Mouse (Mus musculus) limb, embryonic 14.5 days (tissue): ENCODE results near the gene Gatb. TPM values are rescaled to one million over a fixed set of nuclear protein-coding genes. Genes with fewer than 3 reads are reported as not detected.

Source experiments
- ATAC-seq: fragments of 200-750 bp; cut with Nextera tagmentation; 2 replicates; pipeline ENCODE4 v1.8.0; 2017; ENCODE audit warnings: low read depth, moderate number of reproducible peaks, moderate TSS enrichment; ENCODE audit not compliant: low FRiP score
- DNase-seq: peaks from one replicate; pipeline ENCODE4 v3.0.0-alpha.2; 2015; ENCODE audit warnings: low spot score
- H3K27ac ChIP-seq: fragments of 300-500 bp; sonication (generic); replicated peaks from 2 replicates; pipeline ENCODE4 v1.5.1; 2014; ENCODE audit warnings: low read depth, mild to moderate bottlenecking, low read length, moderate library complexity, mixed read lengths
- H3K27me3 ChIP-seq: fragments of 300-500 bp; sonication (generic); 2 replicates; pipeline ENCODE4 v1.6.1; 2014; ENCODE audit warnings: low read length, mixed read lengths; ENCODE audit not compliant: control insufficient read depth, insufficient read depth
- H3K36me3 ChIP-seq: fragments of 300-500 bp; sonication (generic); 2 replicates; pipeline ENCODE4 v1.6.1; 2014; ENCODE audit warnings: mild to moderate bottlenecking, low read length, moderate library complexity, mixed read lengths; ENCODE audit not compliant: control insufficient read depth, insufficient read depth
- H3K4me1 ChIP-seq: fragments of 300-500 bp; sonication (generic); 2 replicates; pipeline ENCODE4 v1.6.1; 2014; ENCODE audit warnings: antibody characterized with exemption, low read length, mixed read lengths; ENCODE audit not compliant: control insufficient read depth, insufficient read depth
- H3K4me2 ChIP-seq: fragments of 300-500 bp; sonication (generic); replicated peaks from 2 replicates; pipeline ENCODE4 v1.6.1; 2014; ENCODE audit warnings: low read depth, mild to moderate bottlenecking, low read length, moderate library complexity; ENCODE audit not compliant: severe bottlenecking
- H3K4me3 ChIP-seq: fragments of 300-500 bp; sonication (generic); replicated peaks from 2 replicates; pipeline ENCODE4 v1.5.1; 2014; ENCODE audit warnings: low read length
- H3K9ac ChIP-seq: fragments of 300-500 bp; sonication (generic); 2 replicates; pipeline ENCODE4 v1.6.1; 2014; ENCODE audit warnings: mild to moderate bottlenecking, low read depth, low read length, moderate library complexity; ENCODE audit not compliant: severe bottlenecking
- H3K9me3 ChIP-seq: fragments of 300-500 bp; sonication (generic); 2 replicates; pipeline ENCODE4 v1.6.1; 2016; ENCODE audit warnings: low read length; ENCODE audit not compliant: control insufficient read depth
- POLR2A ChIP-seq: fragments of 200-500 bp; IDR thresholded peaks from 2 replicates; pipeline ENCODE4 v1.8.0; 2012; ENCODE audit warnings: inconsistent platforms, mild to moderate bottlenecking, moderate library complexity, borderline replicate concordance; ENCODE audit not compliant: insufficient read depth, insufficient read length; ENCODE audit errors: extremely low read depth
- WGBS: fragments of 180-500 bp; shearing (Covaris S2); extraction: QIAGEN DNeasy Blood & Tissue Kit; methylation state at CpG from one replicate; pipeline ENCODE4 v1.1.7; 2014; 5-methylcytosine and 5-hydroxymethylcytosine counted together
- polyA plus RNA-seq, 2 experiments: library from polyadenylated mRNA; depleted of rRNA in 1 of 2; stranded (reverse) in 1 of 2; unstranded in 1 of 2; fragments of >200 nt; fragmentation: Nextera tagmentation in 1 of 2; extraction: Ambion mirVana in 1 of 2; gene quantifications; 2 replicates each; pipeline versions ENCODE4 v1.2.1 to v1.2.3; 2012 to 2014

Gatb gene
- polyA plus RNA-seq (2012; rRNA removed) (6.2 and 9.0 TPM in 2 replicates), polyA plus RNA-seq (2014; fragmentation: Nextera tagmentation; extraction: Ambion mirVana) (18.3 and 22.3 TPM in 2 replicates)

DNA sequence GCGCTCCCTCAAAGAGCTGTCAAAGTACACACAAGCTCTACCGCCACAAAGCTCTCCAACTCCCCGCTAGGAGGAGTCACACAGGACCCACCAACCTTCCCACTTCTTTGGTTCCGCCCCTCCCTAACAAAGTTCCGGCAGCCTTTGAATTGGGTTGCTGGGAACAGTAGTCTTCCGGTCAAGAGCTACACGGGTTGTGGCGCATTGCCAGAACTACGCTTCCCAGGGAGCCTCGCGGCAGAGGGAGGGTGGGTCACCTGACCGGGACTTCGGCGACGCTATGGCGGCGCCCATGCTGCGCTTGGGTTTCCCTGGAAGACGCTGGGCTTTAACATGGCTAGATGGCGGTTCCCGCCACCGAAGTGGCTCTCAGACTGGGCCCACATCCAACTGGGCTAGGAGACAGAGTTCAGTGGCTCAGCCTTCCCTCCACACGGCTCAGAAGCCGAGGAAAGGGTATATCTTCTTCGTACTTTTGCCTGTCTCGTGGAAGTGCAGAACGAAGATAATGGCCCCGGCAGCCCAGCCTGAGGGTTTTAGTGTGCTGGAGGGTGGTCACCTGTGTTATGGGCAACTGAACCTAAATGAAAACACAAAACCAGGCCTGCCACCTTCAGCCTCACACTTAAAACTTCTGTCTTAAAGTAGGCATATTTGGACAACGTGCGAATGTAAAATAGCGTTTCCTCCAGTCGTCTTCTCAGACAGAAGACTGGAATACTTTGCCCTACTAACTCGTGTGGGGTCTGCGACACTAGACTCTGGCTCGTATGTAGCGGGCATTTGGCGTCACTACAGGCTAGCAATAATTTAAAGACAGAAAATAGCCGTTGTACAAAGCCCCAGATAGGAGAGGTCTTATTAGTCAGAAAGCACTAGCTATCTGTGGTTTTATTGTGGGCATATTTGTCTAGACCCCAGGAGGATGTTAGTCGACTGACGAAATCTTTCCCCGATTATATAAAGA lies at the start of gene Gatb:
TSS of gene Gatb (plus strand) at position 256 of the 967 bp plus-strand sequence.
- 3% methylated on average over 41 of the region's 41 CpGs for WGBS
- TF ChIP-seq POLR2A, result peak; percentile 93; the same call in 1 of the 2 replicates
- H3K4me3 ChIP-seq, result peak within 1 kb of the TSS; percentile 51
- no peaks in the 10 kb centered on the region for H3K27me3 ChIP-seq
- peak within 1 kb of the TSS; percentile 2; the same call in 1 of the 2 replicates for H3K27ac ChIP-seq
- H3K9ac ChIP-seq, result peak within 1 kb of the TSS; percentile 60
- H3K4me1 ChIP-seq, result 0 out of 2 replicates have a peak, but pooled peaks cover 2% of the 10 kb centered on the region
- no peaks in the 10 kb centered on the region for H3K36me3 ChIP-seq
- DNase-seq (peak; percentile 100), ATAC-seq (peak; percentile 99)
- H3K9me3 ChIP-seq, result no peaks in the 10 kb centered on the region
- H3K4me2 ChIP-seq, result peak within 1 kb of the TSS; percentile 54

DNA sequence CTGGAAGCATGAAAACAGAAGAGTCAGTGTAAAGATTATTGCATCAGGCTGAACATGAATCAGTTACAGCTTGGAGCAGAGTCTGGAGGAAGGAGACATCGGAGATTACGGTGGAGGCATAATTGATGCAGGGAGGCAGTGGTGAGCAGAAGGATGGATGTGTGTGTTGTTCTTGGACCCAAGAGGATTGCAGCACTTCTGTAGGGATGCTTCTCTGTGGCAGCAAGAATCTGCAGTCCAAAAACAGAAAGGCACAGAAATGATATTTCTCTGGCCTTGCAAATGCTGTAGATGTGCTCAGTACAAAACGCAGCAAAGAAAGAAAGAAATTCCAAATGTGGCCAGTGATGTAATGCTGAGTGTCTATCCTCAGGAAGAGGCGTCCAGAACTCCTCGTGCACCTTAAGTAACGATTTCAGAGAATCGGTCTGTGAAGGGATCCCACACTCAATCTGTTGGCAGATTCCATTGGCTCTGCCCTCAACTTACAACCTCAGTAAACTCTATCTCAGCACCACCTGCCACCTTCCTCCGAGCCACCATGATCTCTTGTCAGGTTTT lies 43.2 kb upstream of the Gatb start:
- no peak overlapping the region for H3K4me2 ChIP-seq
- H3K36me3 ChIP-seq, result no peaks in the 10 kb centered on the region
- no peak overlapping the region for H3K9ac ChIP-seq
- no peak overlapping the region for H3K27ac ChIP-seq
- H3K4me3 ChIP-seq, result no peak overlapping the region
- no peaks in the 10 kb centered on the region for H3K27me3 ChIP-seq
- no peak for TF ChIP-seq POLR2A
- no peak for ATAC-seq
- no peak for DNase-seq
- WGBS, result 79% methylated on average over 8 of the region's 8 CpGs
- 0 out of 2 replicates have a peak, but pooled peaks cover 2% of the 10 kb centered on the region for H3K4me1 ChIP-seq
- H3K9me3 ChIP-seq, result no peaks in the 10 kb centered on the region

DNA sequence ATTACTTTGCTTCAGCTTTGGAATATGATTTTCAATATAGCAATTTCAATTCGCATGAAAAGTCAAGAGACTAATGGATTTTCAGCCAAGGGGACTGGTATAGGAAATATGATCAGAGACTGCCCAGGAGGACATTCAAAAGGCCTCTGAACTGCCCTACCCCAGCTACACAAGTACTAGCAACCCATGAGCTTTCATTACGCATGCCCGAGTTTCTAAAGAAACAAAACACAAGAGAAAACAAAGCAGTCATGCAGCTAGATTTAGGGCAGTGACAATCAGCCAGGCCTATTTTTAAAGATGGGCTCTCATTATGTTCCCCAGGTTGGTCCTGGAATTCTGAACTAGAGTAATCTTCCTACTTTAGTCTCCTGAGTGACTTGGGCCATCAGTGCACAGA lies 41.5 kb upstream of the Gatb start:
- no peaks in the 10 kb centered on the region for H3K36me3 ChIP-seq
- H3K9ac ChIP-seq, result no peak overlapping the region
- no peak overlapping the region for H3K4me2 ChIP-seq
- H3K27ac ChIP-seq, result no peak overlapping the region
- no peak for TF ChIP-seq POLR2A
- H3K27me3 ChIP-seq, result no peaks in the 10 kb centered on the region
- 0 out of 2 replicates have a peak, but pooled peaks cover 4% of the 10 kb centered on the region for H3K4me1 ChIP-seq
- H3K4me3 ChIP-seq, result no peak overlapping the region
- H3K9me3 ChIP-seq, result no peaks in the 10 kb centered on the region
- no peak for DNase-seq
- ATAC-seq, result no peak
- WGBS, result 85% methylated on average over 3 of the region's 3 CpGs

DNA sequence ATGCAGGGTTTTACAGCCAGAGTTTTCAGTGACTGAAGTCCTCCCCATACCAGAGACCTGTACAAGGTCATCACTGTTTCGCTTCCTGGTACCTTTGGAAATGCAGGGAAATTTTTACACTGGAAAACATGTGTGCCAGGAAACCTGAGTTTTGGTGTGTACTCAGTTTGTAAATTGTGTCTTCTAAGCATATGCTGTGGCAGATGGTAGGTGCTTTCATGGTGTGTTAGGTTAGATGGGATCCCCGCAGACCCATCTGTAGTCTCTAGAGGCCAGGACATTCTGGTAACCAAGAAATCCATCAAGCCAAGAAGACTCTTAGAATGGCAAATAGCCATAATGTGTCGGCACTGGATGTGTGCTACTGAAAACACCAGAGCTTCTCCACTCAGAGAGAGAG lies 38.9 kb upstream of the Gatb start:
- Histone ChIP-seq H3K27me3 (no peaks in the 10 kb centered on the region), H3K4me3 (no peak overlapping the region), H3K4me1 (0 out of 2 replicates have a peak, but pooled peaks cover 4% of the 10 kb centered on the region), H3K36me3 (no peaks in the 10 kb centered on the region), H3K4me2 (no peak overlapping the region), H3K27ac (no peak overlapping the region), H3K9me3 (no peaks in the 10 kb centered on the region), H3K9ac (no peak overlapping the region)
- no peak for TF ChIP-seq POLR2A
- no peak for ATAC-seq
- DNase-seq, result no peak
- 79% methylated on average over 3 of the region's 3 CpGs for WGBS
